Mouse (Mus musculus) MEL (cell line): ENCODE measurements around the gene Tent4a. TPM values are rescaled to one million over a fixed set of nuclear protein-coding genes. Genes with fewer than 3 reads are reported as not detected.

Experiments
- DNase-seq: peaks from one replicate; pipeline ENCODE4 v3.0.0; 2011; ENCODE audit warnings: low read depth, low spot score
- H3K27ac ChIP-seq: 2 replicates; pipeline ENCODE4 v1.5.1; 2012; ENCODE audit warnings: low read depth, mild to moderate bottlenecking, control low read depth, low read length, moderate library complexity; ENCODE audit not compliant: control insufficient read depth
- H3K27me3 ChIP-seq, 2 experiments: fragments of 150-350 bp in 1 of 2; sonication (generic) in 1 of 2; 2 replicates each; pipeline ENCODE4 v1.6.1; 2012; ENCODE audit warnings: low read length in 2 of 2, mild to moderate bottlenecking in 2 of 2, improper control_type of control experiment in 1 of 2, moderate library complexity in 1 of 2; ENCODE audit not compliant: insufficient read depth in 2 of 2, control insufficient read depth in 1 of 2
- H3K36me3 ChIP-seq, 2 experiments: 2 replicates each; pipeline ENCODE4 v1.6.1; 2012 to 2014; ENCODE audit warnings: low read length in 2 of 2, improper control_type of control experiment in 1 of 2, inconsistent platforms in 1 of 2, mild to moderate bottlenecking in 1 of 2; ENCODE audit not compliant: insufficient read depth in 2 of 2, control insufficient read depth in 1 of 2
- H3K4me1 ChIP-seq, 2 experiments: fragments of 150-350 bp in 1 of 2; sonication (generic) in 1 of 2; 2 replicates each; pipeline ENCODE4 v1.6.1; 2012; ENCODE audit warnings: low read length in 2 of 2, improper control_type of control experiment in 1 of 2, mild to moderate bottlenecking in 1 of 2; ENCODE audit not compliant: insufficient read depth in 2 of 2, control insufficient read depth in 1 of 2
- H3K4me3 ChIP-seq, 2 experiments: fragments of 150-350 bp in 1 of 2; sonication (generic) in 1 of 2; 2 replicates each; pipeline ENCODE4 v1.5.1; 2012; ENCODE audit warnings: low read depth in 2 of 2, low read length in 2 of 2, mild to moderate bottlenecking in 2 of 2, moderate library complexity in 2 of 2, control low read depth in 1 of 2, improper control_type of control experiment in 1 of 2; ENCODE audit not compliant: control insufficient read depth in 1 of 2, insufficient read depth in 1 of 2
- H3K79me2 ChIP-seq: 2 replicates; pipeline ENCODE4 v1.6.1; 2012; ENCODE audit warnings: mild to moderate bottlenecking, low read length, moderate library complexity; ENCODE audit not compliant: control insufficient read depth, poor library complexity, insufficient read depth
- H3K9ac ChIP-seq: 2 replicates; pipeline ENCODE4 v1.6.1; 2012; ENCODE audit warnings: low read depth, mild to moderate bottlenecking, control low read depth, low read length, moderate library complexity; ENCODE audit not compliant: control insufficient read depth, poor library complexity, severe bottlenecking
- H3K9me3 ChIP-seq: fragments of 150-350 bp; sonication (generic); replicated peaks from 2 replicates; pipeline ENCODE4 v1.6.1; 2012; ENCODE audit warnings: mild to moderate bottlenecking, low read length, improper control_type of control experiment, moderate library complexity; ENCODE audit not compliant: insufficient read depth
- BHLHE40 ChIP-seq: IDR thresholded peaks from 2 replicates; pipeline ENCODE4 v1.6.1; 2012; ENCODE audit warnings: low read depth, mild to moderate bottlenecking, inconsistent platforms, low read length, improper control_type of control experiment, borderline replicate concordance
- CHD1 ChIP-seq: IDR thresholded peaks from 2 replicates; pipeline ENCODE4 v1.6.1; 2012; ENCODE audit warnings: low read depth, mild to moderate bottlenecking, inconsistent platforms, low read length, improper control_type of control experiment
- CHD2 ChIP-seq: IDR thresholded peaks from 2 replicates; pipeline ENCODE4 v1.6.1; 2011; ENCODE audit warnings: low read length, improper control_type of control experiment
- ELF1 ChIP-seq: IDR thresholded peaks from 2 replicates; pipeline ENCODE4 v1.6.1; 2014; ENCODE audit warnings: low read depth, mild to moderate bottlenecking, inconsistent platforms, low read length, improper control_type of control experiment, moderate library complexity
- HCFC1 ChIP-seq: IDR thresholded peaks from 2 replicates; pipeline ENCODE4 v1.6.1; 2012; ENCODE audit warnings: low read depth, mild to moderate bottlenecking, inconsistent platforms, low read length, improper control_type of control experiment, moderate library complexity
- JUND ChIP-seq: IDR thresholded peaks from 2 replicates; pipeline ENCODE4 v1.6.1; 2011; ENCODE audit warnings: low read depth, mild to moderate bottlenecking, improper control_type of control experiment, low read length
- MAFK ChIP-seq: IDR thresholded peaks from 2 replicates; pipeline ENCODE4 v1.6.1; 2011; ENCODE audit warnings: low read depth, mild to moderate bottlenecking, low read length, improper control_type of control experiment, borderline replicate concordance
- MXI1 ChIP-seq: IDR thresholded peaks from 2 replicates; pipeline ENCODE4 v1.6.1; 2011; ENCODE audit warnings: mild to moderate bottlenecking, low read depth, low read length, improper control_type of control experiment
- MYB ChIP-seq: IDR thresholded peaks from 2 replicates; pipeline ENCODE4 v1.6.1; 2011; ENCODE audit warnings: mild to moderate bottlenecking, low read depth, low read length, improper control_type of control experiment
- POLR2AphosphoS2 ChIP-seq: IDR thresholded peaks from 2 replicates; pipeline ENCODE4 v1.6.1; 2011; ENCODE audit warnings: low read length, improper control_type of control experiment
- USF1 ChIP-seq: IDR thresholded peaks from 2 replicates; pipeline ENCODE4 v1.6.1; 2014; ENCODE audit warnings: low read depth, mild to moderate bottlenecking, inconsistent platforms, low read length, improper control_type of control experiment, moderate library complexity
- ZMIZ1 ChIP-seq: IDR thresholded peaks from 2 replicates; pipeline ENCODE4 v1.6.1; 2012; ENCODE audit warnings: low read depth, mild to moderate bottlenecking, inconsistent platforms, low read length, improper control_type of control experiment, moderate library complexity
- polyA plus RNA-seq, 2 experiments: library from polyadenylated mRNA; stranded (reverse) in 1 of 2; unstranded in 1 of 2; fragments of >175 nt in 1 of 2; fragments of >200 nt in 1 of 2; gene quantifications; 2 replicates each; pipeline versions ENCODE4 v1.2.1 to v1.2.4; 2012; ENCODE audit warnings: low replicate concordance in 2 of 2, low read depth in 1 of 2; ENCODE audit not compliant: insufficient read length in 2 of 2, insufficient read depth in 1 of 2, missing spikeins in 1 of 2
- total RNA-seq: library from RNA; depleted of rRNA; stranded (reverse); fragments of 300-350 nt; gene quantifications from 2 replicates; pipeline ENCODE4 v1.2.3, GENCODE M21; 2012

Tent4a gene
- total and polyA plus RNA-seq, 3 experiments: 12.2 to 18.4 TPM; not detected in 1

DNA sequence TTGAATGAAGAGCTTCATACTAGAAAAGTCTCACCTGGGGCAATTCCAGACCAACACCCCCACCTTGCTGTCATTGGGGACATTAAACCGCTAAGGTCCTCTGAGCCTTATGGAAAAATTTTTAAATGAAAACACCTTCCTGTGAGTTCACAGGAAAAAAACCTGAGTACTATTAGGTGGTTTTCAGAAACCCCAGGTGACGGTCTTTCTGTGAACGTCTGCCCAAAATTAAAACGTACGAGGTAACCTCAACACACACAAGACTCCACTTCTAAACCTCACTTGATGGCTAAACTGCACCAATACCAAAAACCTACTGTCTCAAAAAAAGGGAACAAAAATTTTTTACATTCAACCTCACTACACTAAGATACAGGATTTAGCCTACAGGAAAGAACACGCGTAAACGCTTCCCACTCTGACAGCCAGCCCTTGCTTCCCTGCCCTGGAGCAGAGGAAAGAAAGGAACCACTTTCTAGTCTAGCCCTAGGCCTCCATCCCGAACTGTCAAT is 1.5 kb downstream of the Tent4a start (continued):
- TF ChIP-seq MAFK (no peak), MXI1 (peak; percentile 45), JUND (no peak)

DNA sequence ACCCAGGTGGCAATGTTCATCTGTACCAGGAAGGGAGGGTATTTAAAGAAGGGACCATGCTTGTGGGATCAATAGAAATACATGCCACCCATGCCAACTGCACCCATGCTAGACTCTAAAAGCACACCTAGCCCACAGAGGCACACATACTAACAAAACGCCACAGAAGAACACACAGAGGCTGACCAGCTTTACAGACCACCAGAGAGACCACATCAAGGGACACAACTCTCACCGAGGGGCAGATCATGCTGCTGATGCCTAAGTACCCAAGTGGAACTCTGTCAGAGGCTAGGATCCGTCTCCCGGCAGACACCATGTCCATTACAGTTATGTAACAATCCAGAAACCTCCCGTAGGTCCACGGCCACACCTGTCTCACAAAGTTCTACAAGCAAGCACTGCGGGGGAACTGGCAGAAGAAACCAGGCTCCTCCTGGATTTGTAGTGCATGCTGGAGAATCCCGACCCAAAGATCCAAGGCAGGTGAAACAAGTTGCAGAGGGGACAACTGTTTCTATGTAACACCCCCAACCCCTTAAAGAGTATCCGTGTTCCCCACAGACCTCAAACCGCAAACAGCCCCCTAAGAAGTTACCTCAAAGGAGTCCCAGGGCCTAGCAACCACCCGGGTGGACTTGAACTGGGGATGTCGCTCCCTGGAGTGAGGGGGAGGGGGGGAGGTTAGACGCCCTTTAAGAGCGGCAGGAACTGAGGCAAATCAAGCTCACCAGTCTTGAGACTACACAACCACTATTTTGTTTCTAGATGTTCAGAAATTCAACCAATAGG is 2.1 kb downstream of the Tent4a start:
- Histone ChIP-seq H3K4me1 (peaks cover 2 to 17% of the 10 kb centered on the region in 2 experiments; a peak in 3 of 4 replicates), H3K9me3 (no peaks in the 10 kb centered on the region), H3K27me3 (no peaks in the 10 kb centered on the region), H3K4me3 (peak overlapping the region; percentile 56 to 73), H3K9ac (peak overlapping the region; percentile 87), H3K36me3 (no peaks in the 10 kb centered on the region; a peak in 1 of 4 replicates), H3K27ac (no peak overlapping the region), H3K79me2 (peaks cover 69% of the 10 kb centered on the region)
- TF ChIP-seq ZMIZ1 (no peak), USF1 (no peak), CHD2 (no peak)
- DNase-seq: peak; percentile 54

- Histone ChIP-seq H3K36me3 (no peaks in the 10 kb centered on the region; a peak in 1 of 4 replicates), H3K9ac (peak overlapping the region; percentile 29; the same call in 1 of the 2 replicates), H3K9me3 (no peaks in the 10 kb centered on the region), H3K27ac (no peak overlapping the region), H3K79me2 (peaks cover 76% of the 10 kb centered on the region), H3K4me1 (peaks cover 2 to 17% of the 10 kb centered on the region in 2 experiments; a peak in 3 of 4 replicates), H3K27me3 (no peaks in the 10 kb centered on the region), H3K4me3 (peak overlapping the region; percentile 56 to 73; a peak in 2 of 4 replicates)
- TF ChIP-seq BHLHE40 (no peak), CHD1 (no peak), POLR2AphosphoS2 (no peak), ELF1 (no peak), HCFC1 (no peak), MXI1 (no peak), MYB (no peak), CHD2 (no peak)
- DNase-seq: peak; percentile 27
These were observed 3.0 kb downstream of the Tent4a start for GRCm38 (mm10) chr13:69531431-69531830.
